Mouse (Mus musculus): ENCODE results near the gene Arl16.

Gene Arl16

DNA sequence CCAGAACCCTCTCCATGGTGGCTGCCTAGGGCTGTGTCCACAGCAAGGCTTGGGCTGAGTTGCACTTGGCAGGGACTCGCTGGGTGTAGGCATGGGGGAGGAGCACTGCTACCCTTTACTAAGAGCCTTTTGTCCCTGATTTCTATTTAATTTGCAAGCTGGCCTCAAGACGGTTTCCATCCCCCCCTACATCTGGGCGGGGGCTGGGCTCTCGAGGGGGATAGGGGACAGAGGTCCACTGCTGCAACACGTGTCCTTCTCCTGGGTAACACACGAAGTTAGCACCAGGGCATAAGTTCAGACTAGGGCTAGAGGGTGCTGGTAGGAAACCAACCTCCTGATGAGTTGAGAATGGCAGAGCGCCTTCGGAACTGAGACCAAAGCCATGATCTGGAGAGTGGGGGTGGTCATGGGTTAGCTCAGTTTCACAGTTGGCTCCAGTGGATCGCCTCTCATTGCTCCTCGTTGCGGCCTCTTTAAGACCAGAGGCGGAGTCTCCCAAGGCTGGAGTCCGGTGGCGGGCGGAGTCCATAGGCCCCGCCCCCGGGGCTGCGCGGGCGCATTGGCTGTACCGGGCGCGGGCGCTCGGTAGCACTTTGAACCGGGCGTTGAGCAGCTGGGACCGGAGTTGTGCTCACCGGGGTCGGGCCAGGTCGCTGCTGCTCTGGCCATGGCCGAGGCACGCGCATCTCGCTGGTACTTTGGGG lies 24.1 kb upstream of the Arl16 start, which contains the start of gene Slc25a10:
Gene Slc25a10, plus strand, starts transcription at position 524 of the 707 bp plus-strand sequence.
- DNase-seq, result peak; percentile 90 to 92

DNA sequence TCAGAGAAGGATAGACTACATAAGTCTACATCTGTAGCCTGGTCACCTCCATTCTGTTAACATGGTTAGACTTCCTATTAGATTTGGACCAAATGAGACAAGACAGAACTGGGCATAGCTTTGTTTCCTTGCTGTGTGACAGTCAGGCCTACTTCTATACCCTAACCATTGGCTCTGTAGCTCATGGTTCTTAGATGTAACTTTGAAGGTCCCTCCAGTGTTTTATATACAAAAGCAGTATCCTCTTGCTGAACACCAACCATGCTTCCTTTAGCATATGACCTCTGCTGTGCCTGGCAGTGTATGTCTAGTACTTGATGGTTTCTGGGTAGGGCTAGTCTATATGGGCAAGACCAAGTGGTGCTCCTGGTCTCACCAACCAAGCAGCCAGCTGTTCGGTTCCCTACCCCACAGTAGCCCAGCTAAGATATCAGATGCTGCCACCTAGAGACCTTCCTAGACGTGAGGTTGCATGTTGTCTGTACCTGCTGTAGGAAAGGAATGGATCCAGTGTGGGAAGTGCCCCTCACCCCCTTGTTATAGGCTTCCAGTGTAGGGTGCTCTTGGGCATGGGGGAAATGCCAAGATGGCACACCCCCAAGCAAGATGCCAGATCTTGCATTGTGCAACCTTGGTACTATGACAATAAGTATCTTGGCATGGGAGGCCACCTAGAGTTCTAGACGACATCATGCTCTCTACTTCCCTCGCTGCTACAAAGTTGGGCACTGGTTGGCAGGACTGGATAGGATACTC lies 23.1 kb upstream of the Arl16 start:
- DNase-seq, result no peak

DNA sequence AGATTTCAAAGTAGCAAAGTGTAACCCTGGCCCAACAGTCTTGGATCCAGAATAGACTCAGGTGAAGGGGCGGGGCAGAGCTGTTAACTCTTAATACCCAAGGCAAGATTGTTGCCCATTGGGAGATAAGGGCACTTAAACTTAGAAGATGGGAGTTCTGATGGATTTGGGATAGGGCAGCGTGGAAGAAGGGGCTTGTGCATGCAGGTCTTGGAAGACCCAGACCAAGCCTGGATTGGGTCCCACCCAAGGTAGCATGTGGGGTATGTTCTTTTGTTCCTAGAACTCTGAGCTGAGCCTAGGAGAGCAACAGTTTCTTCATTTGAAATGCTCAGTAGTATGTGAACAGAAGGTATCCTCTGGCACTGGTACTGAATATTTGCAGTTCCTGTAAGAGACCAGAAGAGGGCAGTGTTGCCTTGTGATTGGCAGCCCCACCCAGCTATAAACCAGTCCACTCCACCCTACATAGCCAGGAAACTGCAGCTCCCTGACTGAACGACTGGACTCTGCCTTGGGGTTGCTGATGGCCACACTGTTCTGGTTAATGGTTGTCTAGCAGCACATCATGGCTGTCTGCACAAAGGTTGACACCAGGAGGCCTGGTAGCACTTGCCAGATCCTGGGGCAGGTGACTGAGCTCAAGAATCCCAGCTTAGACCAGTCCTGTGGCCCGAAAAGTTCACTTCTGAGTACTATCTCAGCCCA lies 21.8 kb upstream of the Arl16 start:
- DNase-seq, result peak; percentile 71 to 73

DNA sequence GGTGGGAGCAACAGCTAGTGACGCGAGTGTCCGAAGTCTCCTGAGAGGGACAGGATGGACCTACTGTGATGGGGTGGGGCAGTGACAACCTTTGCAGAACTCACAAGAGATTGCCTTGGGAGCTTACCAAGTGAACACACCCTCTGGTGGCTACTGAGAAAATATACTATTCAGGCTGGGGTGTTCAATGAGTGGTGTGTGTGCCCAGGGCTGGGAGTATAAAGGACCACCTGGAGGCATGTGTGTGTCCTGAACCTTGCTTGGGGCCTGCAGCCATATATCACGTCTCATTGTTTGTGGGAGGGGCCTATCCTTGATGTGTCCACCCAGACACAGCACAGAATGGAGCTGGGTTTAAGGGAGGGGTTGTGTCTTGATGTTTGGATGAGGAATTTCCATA lies 21.1 kb upstream of the Arl16 start:
- no peak for DNase-seq

DNA sequence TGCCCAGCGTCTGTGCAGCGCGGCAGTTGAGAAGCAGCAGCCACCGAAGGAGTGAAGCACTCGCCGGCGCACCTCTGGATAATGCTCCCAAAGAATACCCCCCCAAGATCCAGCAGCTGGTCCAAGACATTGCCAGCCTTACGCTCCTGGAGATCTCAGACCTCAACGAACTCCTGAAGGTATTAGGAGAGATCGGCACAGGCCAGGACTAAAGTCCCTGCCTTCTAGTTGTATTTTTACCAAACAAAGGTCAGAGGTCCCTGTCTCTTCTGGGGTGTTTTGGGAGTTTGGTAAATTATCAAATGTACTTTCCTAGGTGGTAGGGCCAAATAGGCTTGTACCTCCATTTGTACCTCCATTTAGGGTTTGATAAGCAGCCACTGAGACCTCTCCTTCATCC lies 17.8 kb upstream of the Arl16 start:
- no peak for DNase-seq

DNA sequence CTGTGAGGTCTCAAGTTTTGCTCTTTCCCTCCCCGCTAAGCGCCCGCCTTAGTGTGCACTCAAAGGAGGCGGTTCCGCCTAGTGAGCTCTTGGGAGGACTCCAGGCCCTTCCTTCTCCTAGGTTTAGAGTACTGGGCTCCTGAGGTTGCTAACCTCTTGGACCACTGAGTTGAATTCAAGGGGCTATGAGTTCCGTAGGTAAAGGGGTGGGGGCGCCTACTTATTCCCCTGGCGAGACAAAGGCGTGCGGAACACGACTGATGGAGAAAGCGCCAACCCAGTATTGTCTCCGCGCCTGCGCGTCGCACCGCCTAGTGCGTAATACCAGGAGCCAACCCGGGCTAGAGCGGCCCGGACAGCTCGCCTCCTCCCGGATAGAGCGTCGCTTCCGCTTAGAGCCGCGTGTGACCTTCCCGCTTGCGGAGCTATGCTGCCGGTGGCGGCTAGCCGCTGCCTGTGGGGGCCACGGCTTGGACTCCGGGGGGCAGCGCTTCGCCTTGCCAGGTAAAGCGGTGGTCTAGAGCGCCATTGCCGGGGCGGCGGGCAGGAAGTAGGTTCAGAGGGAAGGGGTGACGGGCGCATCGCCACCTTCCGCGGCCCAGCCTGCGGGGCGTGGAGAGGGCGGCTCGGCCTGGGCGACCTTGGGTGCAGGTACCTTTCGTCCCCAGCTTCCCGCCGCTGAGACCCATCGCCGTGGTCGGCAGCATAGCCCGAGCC lies 17.0 kb upstream of the Arl16 start, which contains the start of gene Mrpl12:
Gene Mrpl12, plus strand, starts transcription at position 349 of the 717 bp plus-strand sequence.
- DNase-seq, result peak; percentile 91 to 92

DNA sequence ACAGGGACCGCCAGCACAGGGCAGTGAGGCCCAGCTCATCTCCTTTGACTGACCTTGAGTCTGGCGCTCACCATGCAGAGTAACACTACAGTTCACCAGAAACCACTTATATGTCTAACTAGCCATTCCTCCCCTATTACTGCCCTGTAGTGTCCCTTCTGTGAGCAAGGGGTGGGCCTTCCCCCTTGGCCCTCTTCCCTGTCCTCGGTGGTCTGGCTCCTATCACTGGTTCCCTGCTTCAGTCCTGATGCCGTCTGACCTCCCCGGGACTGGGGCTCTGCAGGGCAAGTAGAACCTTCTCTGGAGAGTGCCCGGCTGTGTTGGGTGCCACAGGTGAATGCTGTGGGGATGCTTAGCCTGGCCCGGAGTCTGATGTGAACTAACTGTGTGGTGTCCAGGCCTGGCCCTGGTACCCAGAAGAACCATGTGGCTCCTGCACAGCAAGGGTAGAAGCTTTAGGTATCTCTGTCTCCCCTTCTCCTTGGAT lies 16.1 kb upstream of the Arl16 start:
- DNase-seq, result no peak

DNA sequence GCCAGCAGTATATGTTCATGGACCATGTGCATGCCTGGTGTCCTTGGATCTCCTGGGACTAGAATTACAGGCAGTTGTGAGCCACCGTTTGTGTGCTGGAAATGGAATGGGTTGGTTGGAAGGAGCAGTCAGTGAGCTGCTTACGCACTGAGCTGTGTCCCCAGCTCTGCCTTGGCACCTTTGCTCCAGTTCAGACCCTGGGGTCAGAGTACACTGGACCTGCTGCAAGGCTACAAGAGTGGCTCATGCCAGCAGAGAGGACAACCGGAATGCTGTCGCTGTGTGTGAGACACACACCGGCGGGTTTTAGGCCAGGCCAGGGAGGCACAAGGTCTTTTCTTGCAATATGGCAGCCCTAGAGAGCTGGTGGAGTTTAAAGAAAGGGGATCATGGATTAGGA lies 4.6 kb upstream of the Arl16 start:
- DNase-seq, result no peak

DNA sequence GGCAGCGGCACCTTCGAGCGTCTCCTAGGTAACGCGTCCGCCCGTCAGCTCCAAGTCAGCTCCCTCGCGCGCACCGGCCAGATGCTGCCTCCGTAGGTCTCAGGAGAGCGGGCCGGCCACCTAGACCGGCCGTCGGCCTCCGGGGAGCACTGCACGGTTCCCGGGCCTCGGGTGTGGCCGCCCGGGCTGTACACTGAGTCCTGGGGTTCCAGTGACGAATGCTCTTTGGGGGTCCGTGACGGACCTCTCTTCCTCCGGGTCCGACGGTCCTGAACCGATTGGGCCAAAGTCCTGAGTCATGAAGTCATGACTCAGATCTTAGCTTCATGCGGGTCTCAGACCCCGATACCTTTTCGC lies 307 bp upstream of the Arl16 start:
- DNase-seq, result no peak

DNA sequence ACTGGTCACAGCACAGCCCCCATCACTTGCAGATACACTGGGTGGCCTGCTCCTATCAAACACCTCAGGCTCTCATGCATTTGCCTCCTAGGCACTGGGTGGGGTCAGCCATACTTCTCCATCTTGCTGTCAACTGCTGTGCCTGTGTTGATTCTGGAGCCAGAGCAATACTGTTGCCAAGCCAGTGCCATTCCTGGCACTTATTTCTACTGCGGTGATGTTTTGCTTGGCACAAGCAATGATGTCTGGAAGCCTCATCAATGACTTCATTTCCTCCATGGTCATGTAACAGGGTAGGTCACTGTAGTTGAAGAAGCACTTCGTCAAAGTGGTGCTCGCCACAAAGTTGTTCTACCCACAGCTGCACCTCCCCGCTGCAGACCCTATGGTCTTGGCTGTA lies 1.9 kb downstream of the Arl16 start:
- DNase-seq, result no peak

DNA sequence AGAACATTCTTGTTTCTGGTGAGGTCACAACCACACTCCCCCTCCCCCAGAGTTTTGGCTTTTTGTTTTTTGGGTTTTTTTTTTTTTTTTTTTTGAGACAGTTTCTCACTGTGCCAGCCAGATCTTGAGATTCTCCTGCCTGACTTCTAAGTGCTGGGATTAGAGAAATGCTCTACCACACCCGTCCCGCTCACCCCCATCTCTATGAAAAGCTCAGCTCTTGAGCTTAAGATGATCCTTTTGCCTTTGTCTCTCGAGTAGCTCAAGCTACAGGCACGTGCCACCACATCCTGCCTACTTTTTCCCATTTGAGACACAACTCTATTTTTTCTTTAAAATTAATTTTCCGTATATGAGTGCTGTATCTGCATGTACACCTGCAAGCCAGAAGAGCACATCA lies 3.0 kb downstream of the Arl16 start:
- no peak for DNase-seq

DNA sequence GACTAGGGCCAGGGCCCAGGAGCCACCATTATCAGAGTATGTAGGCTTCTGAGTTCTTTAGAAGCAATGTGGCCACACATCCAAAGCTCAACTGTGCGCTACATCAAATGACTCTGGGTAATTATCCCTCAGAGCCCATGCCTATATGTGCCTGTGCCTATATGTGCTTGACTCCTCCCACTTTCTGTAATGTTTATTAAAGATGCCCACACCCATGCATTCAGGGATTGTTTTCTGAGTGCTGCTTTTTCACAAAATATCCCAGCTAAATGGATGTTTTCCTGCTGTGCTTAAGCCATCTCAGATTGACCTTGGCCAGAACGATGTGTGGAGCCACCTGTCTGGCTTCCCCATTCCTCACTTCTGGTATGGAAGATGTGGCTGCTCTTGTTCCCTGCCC lies 3.9 kb downstream of the Arl16 start:
- DNase-seq, result no peak

DNA sequence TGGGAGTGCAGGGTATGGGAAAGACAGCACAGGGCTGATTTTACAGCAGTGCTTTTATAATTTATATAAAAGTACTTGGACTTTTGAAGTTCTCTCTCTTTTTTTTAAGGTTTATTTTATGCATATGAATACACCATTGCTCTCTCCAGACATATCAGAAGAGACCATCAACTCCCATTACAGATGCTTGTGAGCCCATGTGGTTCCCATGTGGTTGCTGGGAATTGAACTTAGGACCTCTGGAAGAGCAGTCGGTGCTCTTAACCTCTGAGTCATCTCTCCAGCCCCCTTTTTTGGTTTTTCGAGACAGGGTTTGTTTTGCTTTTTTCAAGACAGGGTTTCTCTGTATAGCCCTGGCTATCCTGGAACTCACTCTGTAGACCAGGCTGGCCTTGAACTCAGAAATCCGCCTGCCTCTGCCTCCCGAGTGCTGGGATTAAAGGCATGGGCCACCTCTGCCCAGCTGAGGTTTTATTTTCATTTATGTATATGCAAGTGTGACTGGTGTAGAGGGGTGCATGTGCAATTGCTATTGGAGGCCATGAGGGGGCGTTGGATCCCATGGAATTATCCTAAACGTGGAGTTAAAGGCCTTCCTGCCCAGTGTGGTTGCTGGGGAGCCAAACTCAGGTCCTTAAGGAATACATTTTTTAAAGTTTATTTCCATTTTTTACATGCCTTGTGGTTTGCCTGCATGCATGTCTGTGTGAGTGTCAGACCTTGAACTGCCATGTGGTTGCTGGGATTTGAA lies 8.4 kb downstream of the Arl16 start:
- DNase-seq, result no peak

DNA sequence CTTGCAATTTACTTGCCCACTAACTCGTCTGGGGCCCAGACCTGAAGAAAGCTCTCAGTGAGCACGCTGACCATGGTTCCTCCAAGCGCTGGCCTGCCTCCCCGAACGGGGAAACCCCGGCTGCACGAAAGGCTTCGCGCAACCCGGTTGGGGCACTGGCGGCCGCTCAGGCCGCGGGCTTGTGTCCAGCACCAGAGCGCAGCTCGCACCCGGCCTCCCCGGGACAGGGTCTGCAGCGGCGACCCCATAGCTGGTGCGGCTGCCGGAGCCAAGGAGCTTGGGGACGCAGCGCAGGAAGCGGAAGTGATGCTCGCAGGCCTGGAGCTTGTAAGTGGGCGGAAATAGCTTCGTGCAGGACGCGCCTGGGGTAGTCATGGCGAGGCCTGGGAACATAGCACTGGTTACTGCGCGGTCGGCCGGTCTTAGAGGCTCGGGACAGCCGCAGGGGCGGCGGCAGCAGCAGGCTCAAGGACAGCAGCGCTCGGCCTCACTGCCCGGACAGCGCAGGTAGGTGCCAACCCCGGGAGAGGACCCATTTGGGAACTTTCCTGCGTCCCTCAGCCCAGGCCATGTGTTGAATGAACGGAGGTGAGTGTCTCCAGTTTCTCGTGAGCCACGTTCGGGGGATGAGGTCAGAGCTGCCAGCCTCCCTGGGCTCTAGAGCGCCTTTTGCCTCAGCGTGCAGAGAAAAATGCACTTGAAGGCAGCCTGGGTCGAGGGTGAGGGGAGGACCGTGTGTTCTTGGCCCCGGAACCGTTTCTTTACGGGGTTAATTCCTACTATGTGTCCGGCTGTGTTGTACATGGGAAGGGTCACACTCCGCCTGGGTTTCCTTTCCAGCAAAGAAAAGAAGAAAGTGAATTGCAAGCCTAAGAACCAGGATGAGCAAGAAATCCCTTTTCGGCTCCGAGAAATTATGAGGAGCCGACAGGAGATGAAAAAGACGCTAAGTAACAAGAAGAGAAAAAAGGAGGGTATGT lies 9.3 kb downstream of the Arl16 start, which contains the start of the genes Oxld1 and Ccdc137:
Gene Oxld1, minus strand, starts transcription at position 297 of the 980 bp plus-strand sequence.
Gene Ccdc137, plus strand, starts transcription at position 344 of the 980 bp plus-strand sequence.
- DNase-seq, result peak; percentile 78 to 79

DNA sequence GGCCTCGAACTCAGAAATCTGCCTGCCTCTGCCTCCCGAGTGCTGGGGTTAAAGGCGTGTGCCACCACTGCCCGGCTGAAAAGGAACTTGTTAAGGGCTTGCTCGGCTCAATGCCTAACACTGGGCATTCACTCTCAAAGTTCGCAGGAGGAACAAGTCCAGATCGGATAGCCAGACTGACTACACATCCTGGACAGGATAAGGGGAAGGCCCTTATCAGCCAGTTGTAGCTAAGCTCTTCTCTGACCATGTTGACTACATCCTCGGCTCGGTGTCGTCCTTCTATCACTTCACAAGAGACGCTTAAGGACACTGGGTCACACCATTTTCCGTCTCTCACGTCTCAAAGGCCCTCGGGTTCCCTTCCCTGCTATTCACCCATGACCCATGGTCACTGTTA lies 10.0 kb downstream of the Arl16 start:
- DNase-seq, result no peak

DNA sequence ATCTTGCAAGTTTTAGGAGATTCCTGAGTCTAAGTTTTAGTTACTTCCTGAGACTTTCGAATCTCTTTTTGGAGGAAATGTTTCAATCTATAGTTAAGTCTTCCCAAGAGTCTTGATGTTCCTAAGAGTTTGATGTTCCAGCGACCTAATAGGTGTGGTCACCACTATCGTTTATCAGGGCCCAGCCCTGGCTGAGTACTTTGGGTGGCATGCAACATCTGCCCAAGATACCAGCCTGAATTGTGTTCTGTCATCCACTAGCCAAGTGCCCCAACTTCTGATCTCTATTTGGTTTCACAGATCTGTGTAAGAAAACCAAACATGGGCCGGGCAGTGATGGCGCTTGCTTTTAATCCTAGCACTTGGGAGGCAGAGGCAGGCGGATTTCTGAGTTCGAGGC lies 12.0 kb downstream of the Arl16 start:
- DNase-seq, result no peak

DNA sequence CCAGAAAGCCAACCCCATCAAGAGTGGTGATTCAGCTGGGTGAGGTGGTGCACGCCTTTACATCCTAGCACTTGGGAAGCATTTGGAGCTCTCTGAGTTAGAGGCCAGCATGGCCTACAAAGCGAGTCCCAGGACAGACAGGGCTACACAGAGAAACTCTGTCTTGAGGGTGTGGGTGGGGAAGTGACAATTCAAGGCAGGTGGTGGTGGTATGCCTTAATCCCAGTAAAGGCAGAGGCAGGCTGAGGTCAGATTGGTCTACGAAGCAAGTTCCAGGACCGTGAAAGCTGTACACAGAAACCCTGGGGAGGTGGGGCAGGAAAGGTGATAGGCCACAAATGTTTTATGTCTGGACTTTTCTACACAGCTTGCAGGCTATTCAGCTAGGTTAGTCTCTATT lies 12.4 kb downstream of the Arl16 start:
- DNase-seq, result no peak

DNA sequence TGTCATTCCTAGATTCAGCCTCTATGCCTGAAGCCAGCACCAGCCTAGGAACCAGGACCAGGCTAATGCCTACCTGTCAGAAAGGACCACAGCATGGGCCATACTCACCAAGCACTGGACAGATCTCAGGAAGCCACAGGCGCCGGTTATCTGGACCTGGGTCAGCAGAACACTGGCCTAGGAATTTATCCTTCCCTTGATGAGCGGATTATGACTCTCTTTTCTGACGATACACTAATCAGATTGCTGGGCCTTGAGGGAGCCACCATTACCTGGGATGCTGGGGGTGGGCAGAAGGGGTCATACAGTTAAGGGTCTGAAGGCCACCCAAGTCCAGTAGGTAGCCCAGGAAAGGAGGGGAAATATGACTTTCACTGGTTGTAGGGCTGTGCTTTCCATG lies 14.1 kb downstream of the Arl16 start, which contains the start of gene Pde6g:
Gene Pde6g, minus strand, starts transcription at position 195 of the 400 bp plus-strand sequence.
- DNase-seq, result no peak

DNA sequence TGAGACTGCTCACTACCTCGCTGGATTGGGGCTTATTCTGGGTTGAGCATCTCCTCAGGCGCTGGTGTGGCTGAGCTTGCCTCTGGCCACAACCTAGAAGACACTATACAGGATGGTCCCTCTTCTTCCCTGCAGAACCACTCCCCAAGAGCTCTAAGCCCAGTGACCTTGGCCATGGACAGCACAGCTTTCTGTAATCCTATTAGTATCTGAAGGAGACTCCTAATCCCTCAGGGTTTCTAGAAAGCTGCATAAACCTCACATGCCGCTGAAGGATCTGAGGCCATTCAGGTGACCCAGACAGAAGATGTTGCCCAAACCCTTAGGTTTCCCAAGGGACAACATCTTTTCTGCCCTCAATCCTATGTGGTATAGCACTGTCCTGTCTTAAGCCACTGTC lies 15.2 kb downstream of the Arl16 start:
- DNase-seq, result no peak

DNA sequence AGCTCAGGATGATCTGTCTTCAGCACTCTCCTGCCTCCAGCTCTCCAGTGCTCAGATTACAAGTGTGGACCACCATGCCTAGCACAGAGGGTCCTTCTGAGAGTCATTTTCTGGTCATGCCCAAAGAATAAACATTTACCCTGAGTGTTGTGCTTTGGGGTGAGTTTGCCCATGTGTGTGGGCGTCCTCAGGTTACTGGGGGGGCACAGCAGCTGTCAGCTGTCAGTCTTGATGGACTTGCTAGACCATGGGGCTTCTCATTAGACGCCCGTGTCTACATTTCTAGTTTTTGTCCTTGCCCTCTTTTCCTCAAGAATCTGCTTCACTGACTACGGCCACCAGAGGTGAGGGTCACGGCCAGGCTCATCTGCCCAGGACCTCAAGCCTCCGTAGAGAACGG lies 20.2 kb downstream of the Arl16 start:
- no peak for DNase-seq

DNA sequence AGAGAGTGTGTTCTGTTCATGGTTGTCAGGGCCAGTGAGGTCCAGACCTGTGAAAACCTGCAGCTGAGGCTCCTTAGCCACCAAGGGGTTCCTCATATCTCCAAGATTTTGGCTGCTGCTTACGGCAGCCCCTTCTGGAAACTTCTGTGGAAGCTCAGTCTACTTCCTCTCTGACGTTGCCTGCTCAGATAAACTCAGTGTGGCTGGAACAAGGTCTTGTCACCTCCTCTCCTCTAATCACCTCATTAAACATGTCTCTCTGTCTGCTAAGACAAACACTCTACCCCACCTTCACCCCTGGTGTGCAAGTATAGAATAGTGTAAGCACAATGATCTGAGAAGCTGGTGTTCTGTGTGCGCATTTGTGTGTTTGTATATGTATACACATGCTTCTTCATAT lies 21.9 kb downstream of the Arl16 start:
- DNase-seq, result no peak
